Mouse (Mus musculus) stomach, postnatal 0 days (tissue): ENCODE data around the gene Gipr. TPM values are rescaled to one million over a fixed set of nuclear protein-coding genes. Genes with fewer than 3 reads are reported as not detected.

ENCODE experiments used
- ATAC-seq: fragments of 200-750 bp; cut with Nextera tagmentation; 2 replicates; pipeline ENCODE4 v1.8.0; 2017; ENCODE audit not compliant: low FRiP score, low TSS enrichment
- DNase-seq: peaks from one replicate; pipeline ENCODE4 v3.0.0-alpha.2; 2016; ENCODE audit warnings: low spot score
- H3K27ac ChIP-seq: fragments of 300-500 bp; sonication (generic); replicated peaks from 2 replicates; pipeline ENCODE4 v1.5.1; 2014; ENCODE audit warnings: mild to moderate bottlenecking, control low read depth
- H3K27me3 ChIP-seq: fragments of 300-500 bp; sonication (generic); 2 replicates; pipeline ENCODE4 v1.6.1; 2014; ENCODE audit warnings: low read length; ENCODE audit not compliant: control insufficient read depth, insufficient read depth
- H3K36me3 ChIP-seq: fragments of 300-500 bp; sonication (generic); 2 replicates; pipeline ENCODE4 v1.6.1; 2014; ENCODE audit warnings: low read length, mixed read lengths; ENCODE audit not compliant: control insufficient read depth, insufficient read depth
- H3K4me1 ChIP-seq: fragments of 300-500 bp; sonication (generic); replicated peaks from 2 replicates; pipeline ENCODE4 v1.6.1; 2014; ENCODE audit warnings: antibody characterized with exemption; ENCODE audit not compliant: control insufficient read depth, insufficient read depth
- H3K4me2 ChIP-seq: fragments of 300-500 bp; sonication (generic); replicated peaks from 2 replicates; pipeline ENCODE4 v1.6.1; 2014; ENCODE audit warnings: low read depth, mild to moderate bottlenecking, control low read depth, moderate library complexity
- H3K4me3 ChIP-seq: fragments of 300-500 bp; sonication (generic); 2 replicates; pipeline ENCODE4 v1.5.1; 2014; ENCODE audit warnings: low read depth, low read length, control low read depth
- H3K9ac ChIP-seq: fragments of 300-500 bp; sonication (generic); 2 replicates; pipeline ENCODE4 v1.6.1; 2014; ENCODE audit warnings: mild to moderate bottlenecking, low read length, control low read depth, mixed read lengths
- H3K9me3 ChIP-seq: fragments of 300-500 bp; sonication (generic); 2 replicates; pipeline ENCODE4 v1.6.1; 2016; ENCODE audit warnings: low read length; ENCODE audit not compliant: control insufficient read depth
- CTCF ChIP-seq: IDR thresholded peaks from 2 replicates; pipeline ENCODE4 v1.5.1; 2016; ENCODE audit warnings: antibody characterized with exemption, low read depth, mild to moderate bottlenecking, moderate library complexity
- EP300 ChIP-seq: optimal IDR thresholded peaks from 2 replicates; pipeline ENCODE3; 2016; ENCODE audit warnings: antibody characterized with exemption
- WGBS: fragments of 180-500 bp; shearing (Covaris S2); extraction: QIAGEN DNeasy Blood & Tissue Kit; methylation state at CpG from one replicate; pipeline ENCODE4 v1.1.7; 2014; 5-methylcytosine and 5-hydroxymethylcytosine counted together
- polyA plus RNA-seq: library from polyadenylated mRNA; unstranded; fragments of >200 nt; fragmentation: Nextera tagmentation; extraction: Ambion mirVana; gene quantifications from 2 replicates; pipeline ENCODE4 v1.2.1, GENCODE M21; 2015

Gene Gipr
- polyA plus RNA-seq, 1 experiment from 2014 or later = 0.27 TPM

GRCm38 (mm10) chr7:19211041-19211675, 45.2 kb upstream of the Gipr start:
- DNase-seq (no peak), ATAC-seq (no peak)
- H3K4me2 ChIP-seq = no peak overlapping the region
- no peak overlapping the region for H3K9ac ChIP-seq
- H3K4me3 ChIP-seq = no peak overlapping the region
- no peaks in the 10 kb centered on the region for H3K9me3 ChIP-seq
- no peaks in the 10 kb centered on the region for H3K4me1 ChIP-seq
- 72% methylated on average over 5 of the region's 5 CpGs for WGBS
- H3K27me3 ChIP-seq = no peaks in the 10 kb centered on the region
- no peak overlapping the region for H3K27ac ChIP-seq
- H3K36me3 ChIP-seq = no peaks in the 10 kb centered on the region
- TF ChIP-seq EP300 = no peak
- no peak for TF ChIP-seq CTCF

- WGBS = 95% methylated on average over 5 of the region's 5 CpGs
- Histone ChIP-seq H3K36me3 (no peaks in the 10 kb centered on the region), H3K4me2 (no peak overlapping the region), H3K9ac (no peak overlapping the region), H3K27me3 (no peaks in the 10 kb centered on the region), H3K4me3 (no peak overlapping the region), H3K4me1 (no peaks in the 10 kb centered on the region), H3K9me3 (no peaks in the 10 kb centered on the region), H3K27ac (no peak overlapping the region)
- ATAC-seq (no peak), DNase-seq (no peak)
- TF ChIP-seq CTCF = peak; percentile 55
- no peak for TF ChIP-seq EP300
These were observed 44.1 kb upstream of the Gipr start for GRCm38 (mm10) chr7:19210010-19210409.

GRCm38 (mm10) chr7:19209494-19209893, 43.6 kb upstream of the Gipr start:
- Histone ChIP-seq H3K27me3 (no peaks in the 10 kb centered on the region), H3K4me3 (no peak overlapping the region), H3K9me3 (no peaks in the 10 kb centered on the region), H3K9ac (no peak overlapping the region), H3K27ac (no peak overlapping the region), H3K4me2 (no peak overlapping the region), H3K4me1 (no peaks in the 10 kb centered on the region), H3K36me3 (no peaks in the 10 kb centered on the region)
- DNase-seq (no peak), ATAC-seq (no peak)
- 68% methylated on average over 4 of the region's 4 CpGs for WGBS
- TF ChIP-seq CTCF (no peak), EP300 (no peak)

GRCm38 (mm10) chr7:19208944-19209472, 43.1 kb upstream of the Gipr start:
- no peak overlapping the region for H3K4me3 ChIP-seq
- WGBS = 47% methylated on average over 7 of the region's 7 CpGs
- no peak overlapping the region for H3K27ac ChIP-seq
- no peaks in the 10 kb centered on the region for H3K36me3 ChIP-seq
- no peaks in the 10 kb centered on the region for H3K9me3 ChIP-seq
- H3K4me1 ChIP-seq = no peaks in the 10 kb centered on the region
- ATAC-seq (no peak), DNase-seq (peak; percentile 42)
- no peaks in the 10 kb centered on the region for H3K27me3 ChIP-seq
- no peak for TF ChIP-seq EP300
- peak; percentile 96 for TF ChIP-seq CTCF
- H3K9ac ChIP-seq = no peak overlapping the region
- no peak overlapping the region for H3K4me2 ChIP-seq

GRCm38 (mm10) chr7:19208201-19208910, 42.4 kb upstream of the Gipr start:
- Histone ChIP-seq H3K4me2 (no peak overlapping the region), H3K9ac (no peak overlapping the region), H3K27ac (no peak overlapping the region), H3K27me3 (no peaks in the 10 kb centered on the region), H3K9me3 (no peaks in the 10 kb centered on the region), H3K4me3 (no peak overlapping the region), H3K36me3 (no peaks in the 10 kb centered on the region), H3K4me1 (no peaks in the 10 kb centered on the region)
- no peak for ATAC-seq
- 78% methylated on average over 13 of the region's 13 CpGs for WGBS
- no peak for DNase-seq
- TF ChIP-seq CTCF = no peak
- no peak for TF ChIP-seq EP300
